Mouse (Mus musculus): ENCODE data around the gene Ifitm2. TPM values are rescaled to one million over a fixed set of nuclear protein-coding genes. Genes with fewer than 3 reads are reported as not detected.
A peak's percentile ranks its signal among the peaks of the same experiment; 100 is the strongest.

Ifitm2 gene
- polyA plus RNA-seq, 1 experiment from 2014 or later = 738 TPM

GRCm38 (mm10) chr7:140960026-140960425, 4.2 kb upstream of the Ifitm2 start:
- no peak overlapping the region for H3K9ac ChIP-seq (ENCODE audit: low read depth, low read length)
- no peaks in the 10 kb centered on the region for H3K9me3 ChIP-seq (ENCODE audit: control insufficient read depth)
- no peak overlapping the region for H3K4me2 ChIP-seq (replicated peaks; ENCODE audit: low read depth)
- H3K27me3 ChIP-seq (replicated peaks; ENCODE audit: control insufficient read depth, insufficient read depth, low read length) = no peaks in the 10 kb centered on the region
- WGBS = 88% methylated on average over 5 of the region's 5 CpGs
- H3K4me1 ChIP-seq (replicated peaks; ENCODE audit: control insufficient read depth, insufficient read depth, low read length) = no peaks in the 10 kb centered on the region
- H3K4me3 ChIP-seq (ENCODE audit: low read depth, low read length) = no peak overlapping the region
- H3K27ac ChIP-seq (ENCODE audit: low read depth, low read length) = no peak overlapping the region
- no peak for ATAC-seq
- no peak for TF ChIP-seq CTCF (IDR thresholded peaks at IDR 0.05; ENCODE audit: low read depth)
- H3K36me3 ChIP-seq (ENCODE audit: control insufficient read depth, insufficient read depth) = no peaks in the 10 kb centered on the region

- Histone ChIP-seq H3K4me3 (ENCODE audit: low read depth, low read length) (no peak overlapping the region), H3K4me1 (replicated peaks; ENCODE audit: control insufficient read depth, insufficient read depth, low read length) (no peaks in the 10 kb centered on the region; the same call in 1 of the 2 replicates), H3K27ac (ENCODE audit: low read depth, low read length) (no peak overlapping the region), H3K9ac (ENCODE audit: low read depth, low read length) (no peak overlapping the region), H3K36me3 (ENCODE audit: control insufficient read depth, insufficient read depth) (no peaks in the 10 kb centered on the region), H3K9me3 (ENCODE audit: control insufficient read depth) (no peaks in the 10 kb centered on the region), H3K27me3 (replicated peaks; ENCODE audit: control insufficient read depth, insufficient read depth, low read length) (no peaks in the 10 kb centered on the region), H3K4me2 (replicated peaks; ENCODE audit: low read depth) (no peak overlapping the region)
- ATAC-seq = no peak
- 12% methylated on average over 9 of the region's 9 CpGs for WGBS
- TF ChIP-seq CTCF (IDR thresholded peaks at IDR 0.05; ENCODE audit: low read depth) = peak; percentile 71
Measured at GRCm38 (mm10) chr7:140959181-140959901, 3.6 kb upstream of the Ifitm2 start.

- peaks cover 4% of the 10 kb centered on the region; the same call in 1 of the 2 replicates for H3K36me3 ChIP-seq (ENCODE audit: control insufficient read depth, insufficient read depth)
- peak overlapping the region; percentile 76 for H3K27ac ChIP-seq (ENCODE audit: low read depth, low read length)
- H3K4me2 ChIP-seq (replicated peaks; ENCODE audit: low read depth) = no peak overlapping the region
- ATAC-seq = no peak
- TF ChIP-seq CTCF (IDR thresholded peaks at IDR 0.05; ENCODE audit: low read depth) = no peak
- H3K27me3 ChIP-seq (replicated peaks; ENCODE audit: control insufficient read depth, insufficient read depth, low read length) = no peaks in the 10 kb centered on the region
- no peak overlapping the region for H3K9ac ChIP-seq (ENCODE audit: low read depth, low read length)
- H3K4me1 ChIP-seq (replicated peaks; ENCODE audit: control insufficient read depth, insufficient read depth, low read length) = peaks cover 5% of the 10 kb centered on the region; the same call in 1 of the 2 replicates
- 30% methylated on average over 6 of the region's 6 CpGs for WGBS
- H3K9me3 ChIP-seq (ENCODE audit: control insufficient read depth) = no peaks in the 10 kb centered on the region
- no peak overlapping the region for H3K4me3 ChIP-seq (ENCODE audit: low read depth, low read length)
Measured at GRCm38 (mm10) chr7:140956556-140956869, 726 bp upstream of the Ifitm2 start.

- under 1% methylated on average over 17 of the region's 17 CpGs for WGBS
- peak; percentile 35 for ATAC-seq
- no peak for TF ChIP-seq CTCF (IDR thresholded peaks at IDR 0.05; ENCODE audit: low read depth)
Measured at GRCm38 (mm10) chr7:140955342-140955741, 445 bp downstream of the Ifitm2 start.

GRCm38 (mm10) chr7:140954733-140955071, 1.1 kb downstream of the Ifitm2 start:
- H3K4me3 ChIP-seq (ENCODE audit: low read depth, low read length) = peak overlapping the region; percentile 54
- H3K27ac ChIP-seq (ENCODE audit: low read depth, low read length) = peak overlapping the region; percentile 70
- no peaks in the 10 kb centered on the region for H3K27me3 ChIP-seq (replicated peaks; ENCODE audit: control insufficient read depth, insufficient read depth, low read length)
- peak overlapping the region; percentile 34; the same call in 1 of the 2 replicates for H3K9ac ChIP-seq (ENCODE audit: low read depth, low read length)
- ATAC-seq = no peak
- H3K4me2 ChIP-seq (replicated peaks; ENCODE audit: low read depth) = peak overlapping the region; percentile 74
- H3K4me1 ChIP-seq (replicated peaks; ENCODE audit: control insufficient read depth, insufficient read depth, low read length) = peaks cover 11% of the 10 kb centered on the region; the same call in 1 of the 2 replicates
- 3% methylated on average over 9 of the region's 9 CpGs for WGBS
- no peak for TF ChIP-seq CTCF (IDR thresholded peaks at IDR 0.05; ENCODE audit: low read depth)
- H3K9me3 ChIP-seq (ENCODE audit: control insufficient read depth) = no peaks in the 10 kb centered on the region
- H3K36me3 ChIP-seq (ENCODE audit: control insufficient read depth, insufficient read depth) = peaks cover 7% of the 10 kb centered on the region

More at GRCm38 (mm10) chr7:140955342-140955741, 445 bp downstream of the Ifitm2 start:
- peak overlapping the region; percentile 70 for H3K27ac ChIP-seq (ENCODE audit: low read depth, low read length)
- peak overlapping the region; percentile 74 for H3K4me2 ChIP-seq (replicated peaks; ENCODE audit: low read depth)
- no peaks in the 10 kb centered on the region for H3K9me3 ChIP-seq (ENCODE audit: control insufficient read depth)
- H3K9ac ChIP-seq (ENCODE audit: low read depth, low read length) = peak overlapping the region; percentile 57
- H3K4me1 ChIP-seq (replicated peaks; ENCODE audit: control insufficient read depth, insufficient read depth, low read length) = peaks cover 6% of the 10 kb centered on the region; the same call in 1 of the 2 replicates
- H3K27me3 ChIP-seq (replicated peaks; ENCODE audit: control insufficient read depth, insufficient read depth, low read length) = no peaks in the 10 kb centered on the region
- H3K36me3 ChIP-seq (ENCODE audit: control insufficient read depth, insufficient read depth) = peaks cover 4% of the 10 kb centered on the region; the same call in 1 of the 2 replicates
- H3K4me3 ChIP-seq (ENCODE audit: low read depth, low read length) = peak overlapping the region; percentile 54

- no peak for ATAC-seq
- peak overlapping the region; percentile 41 for H3K27ac ChIP-seq (ENCODE audit: low read depth, low read length)
- peaks cover 14% of the 10 kb centered on the region for H3K36me3 ChIP-seq (ENCODE audit: control insufficient read depth, insufficient read depth)
- H3K9me3 ChIP-seq (ENCODE audit: control insufficient read depth) = no peaks in the 10 kb centered on the region
- peaks cover 11% of the 10 kb centered on the region; the same call in 1 of the 2 replicates for H3K4me1 ChIP-seq (replicated peaks; ENCODE audit: control insufficient read depth, insufficient read depth, low read length)
- no peaks in the 10 kb centered on the region for H3K27me3 ChIP-seq (replicated peaks; ENCODE audit: control insufficient read depth, insufficient read depth, low read length)
- peak overlapping the region; percentile 34 for H3K9ac ChIP-seq (ENCODE audit: low read depth, low read length)
- peak overlapping the region; percentile 54 for H3K4me3 ChIP-seq (ENCODE audit: low read depth, low read length)
- TF ChIP-seq CTCF (IDR thresholded peaks at IDR 0.05; ENCODE audit: low read depth) = no peak
- WGBS = 30% methylated on average over 15 of the region's 15 CpGs
- peak overlapping the region; percentile 74 for H3K4me2 ChIP-seq (replicated peaks; ENCODE audit: low read depth)
Measured at GRCm38 (mm10) chr7:140953800-140954732, 1.7 kb downstream of the Ifitm2 start.

Data from intestine, postnatal 0 days (tissue).